Mouse (Mus musculus) neural tube, embryonic 14.5 days (tissue): ENCODE measurements around the gene Sipa1l3. TPM values are rescaled to one million over a fixed set of nuclear protein-coding genes. Genes with fewer than 3 reads are reported as not detected.

Experiments used
- ATAC-seq: fragments of 200-750 bp; cut with Nextera tagmentation; 2 replicates; pipeline ENCODE4 v1.8.0; 2017; ENCODE audit warnings: low read depth, mild to moderate bottlenecking, moderate TSS enrichment, moderate library complexity
- H3K27ac ChIP-seq: fragments of 300-500 bp; sonication (generic); 2 replicates; pipeline ENCODE4 v1.5.1; 2014; ENCODE audit warnings: low read depth, mild to moderate bottlenecking, control low read depth, low read length, moderate library complexity, mixed read lengths
- H3K27me3 ChIP-seq: fragments of 300-500 bp; sonication (generic); 2 replicates; pipeline ENCODE4 v1.6.1; 2014; ENCODE audit warnings: low read length; ENCODE audit not compliant: control insufficient read depth, insufficient read depth
- H3K36me3 ChIP-seq: fragments of 300-500 bp; sonication (generic); 2 replicates; pipeline ENCODE4 v1.6.1; 2014; ENCODE audit warnings: low read length, mixed read lengths; ENCODE audit not compliant: control insufficient read depth, insufficient read depth
- H3K4me1 ChIP-seq: fragments of 300-500 bp; sonication (generic); 2 replicates; pipeline ENCODE4 v1.6.1; 2014; ENCODE audit warnings: low read length; ENCODE audit not compliant: control insufficient read depth, insufficient read depth
- H3K4me2 ChIP-seq: fragments of 300-500 bp; sonication (generic); 2 replicates; pipeline ENCODE4 v1.6.1; 2014; ENCODE audit warnings: mild to moderate bottlenecking, low read depth, low read length, control low read depth
- H3K4me3 ChIP-seq: fragments of 300-500 bp; sonication (generic); 2 replicates; pipeline ENCODE4 v1.5.1; 2014; ENCODE audit warnings: low read depth, low read length, control low read depth, mixed read lengths
- H3K9ac ChIP-seq: fragments of 300-500 bp; sonication (generic); replicated peaks from 2 replicates; pipeline ENCODE4 v1.6.1; 2014; ENCODE audit warnings: low read depth, mild to moderate bottlenecking, control low read depth, low read length, mixed read lengths
- H3K9me3 ChIP-seq: fragments of 300-500 bp; sonication (generic); 2 replicates; pipeline ENCODE4 v1.6.1; 2016; ENCODE audit warnings: low read length; ENCODE audit not compliant: control insufficient read depth
- WGBS: fragments of 180-500 bp; shearing (Covaris S2); extraction: QIAGEN DNeasy Blood & Tissue Kit; methylation state at CpG from one replicate; pipeline ENCODE4 v1.1.7; 2014; 5-methylcytosine and 5-hydroxymethylcytosine counted together
- polyA plus RNA-seq: library from polyadenylated mRNA; unstranded; fragments of >200 nt; fragmentation: Nextera tagmentation; extraction: Ambion mirVana; gene quantifications from 2 replicates; pipeline ENCODE4 v1.2.1, GENCODE M21; 2014

The Sipa1l3 gene
- polyA plus RNA-seq, 1 experiment from 2014 or later: 22.1 TPM

DNA sequence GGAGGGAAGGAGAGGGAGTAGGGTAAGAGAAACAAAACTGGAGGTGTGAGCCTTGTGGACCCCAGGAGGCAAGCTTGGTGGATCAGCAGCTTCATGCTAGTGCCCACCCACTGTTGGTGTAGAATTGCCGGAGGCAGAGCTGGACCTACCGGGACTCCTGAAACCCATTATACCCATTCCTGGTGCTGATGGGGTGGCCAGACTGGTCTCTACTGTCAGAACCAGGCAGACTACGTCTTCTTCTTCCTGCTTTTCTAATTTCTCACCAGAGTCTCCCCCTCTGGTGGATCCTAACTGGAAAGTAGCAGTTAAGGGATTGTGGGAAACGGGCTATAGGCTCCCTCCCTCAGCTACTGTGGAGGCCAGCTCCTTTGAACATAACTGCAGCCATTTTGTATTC, 23.2 kb upstream of the Sipa1l3 start:
- H3K36me3 ChIP-seq: no peaks in the 10 kb centered on the region
- no peak overlapping the region for H3K4me2 ChIP-seq
- no peaks in the 10 kb centered on the region for H3K27me3 ChIP-seq
- ATAC-seq: no peak
- no peak overlapping the region for H3K27ac ChIP-seq
- no peak overlapping the region for H3K4me3 ChIP-seq
- WGBS: 82% methylated on average over 4 of the region's 4 CpGs
- no peak overlapping the region for H3K9ac ChIP-seq
- no peaks in the 10 kb centered on the region for H3K9me3 ChIP-seq
- H3K4me1 ChIP-seq: no peaks in the 10 kb centered on the region

DNA sequence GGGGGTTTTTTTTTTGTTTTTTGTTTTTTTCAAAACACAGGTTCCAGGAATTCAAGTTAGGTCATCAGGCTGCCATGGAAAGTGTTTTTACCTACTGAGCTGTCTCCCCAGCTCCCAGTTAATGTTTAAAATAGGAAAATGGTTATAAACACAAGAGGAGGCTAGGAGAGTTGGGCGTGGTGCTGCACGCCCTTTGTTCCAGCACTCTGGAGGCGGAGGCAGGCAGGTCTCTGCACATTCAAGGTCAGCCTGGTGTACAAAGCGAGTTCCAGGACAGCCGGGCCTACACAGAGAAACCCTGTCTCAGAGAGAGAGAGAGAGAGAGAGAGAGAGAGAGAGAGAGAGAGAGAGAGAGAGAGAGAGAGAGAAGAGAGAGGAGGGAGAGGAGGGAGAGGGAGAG, 22.7 kb upstream of the Sipa1l3 start:
- H3K27ac ChIP-seq: no peak overlapping the region
- H3K27me3 ChIP-seq: no peaks in the 10 kb centered on the region; the same call in 1 of the 2 replicates
- no peaks in the 10 kb centered on the region for H3K4me1 ChIP-seq
- 95% methylated on average over 5 of the region's 5 CpGs for WGBS
- no peaks in the 10 kb centered on the region for H3K9me3 ChIP-seq
- no peak overlapping the region for H3K4me2 ChIP-seq
- H3K36me3 ChIP-seq: no peaks in the 10 kb centered on the region
- H3K9ac ChIP-seq: no peak overlapping the region
- ATAC-seq: no peak
- H3K4me3 ChIP-seq: no peak overlapping the region

DNA sequence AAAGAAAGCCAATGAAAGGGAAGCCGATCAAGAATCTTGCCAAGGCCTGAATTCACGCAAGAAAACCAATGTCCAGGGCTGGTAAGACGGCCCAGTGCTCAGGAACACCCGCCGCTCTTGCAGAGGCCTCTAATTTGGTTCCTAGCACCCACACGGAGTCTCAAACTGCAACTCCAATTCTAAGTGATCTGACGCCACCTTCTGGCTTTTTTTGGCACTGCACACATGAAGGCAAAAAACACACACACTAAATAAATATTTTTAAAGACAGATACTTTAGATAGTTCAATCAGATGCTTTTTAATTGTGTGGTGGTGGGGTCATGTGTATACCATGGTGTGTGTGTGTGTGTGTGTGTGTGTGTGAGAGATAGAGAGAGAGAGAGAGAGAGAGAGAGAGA, 22.2 kb upstream of the Sipa1l3 start:
- Histone ChIP-seq H3K36me3 (no peaks in the 10 kb centered on the region), H3K4me1 (no peaks in the 10 kb centered on the region), H3K4me2 (no peak overlapping the region), H3K9ac (no peak overlapping the region), H3K27ac (no peak overlapping the region), H3K9me3 (no peaks in the 10 kb centered on the region), H3K4me3 (no peak overlapping the region), H3K27me3 (no peaks in the 10 kb centered on the region; the same call in 1 of the 2 replicates)
- WGBS: 91% methylated on average over 7 of the region's 7 CpGs
- no peak for ATAC-seq

DNA sequence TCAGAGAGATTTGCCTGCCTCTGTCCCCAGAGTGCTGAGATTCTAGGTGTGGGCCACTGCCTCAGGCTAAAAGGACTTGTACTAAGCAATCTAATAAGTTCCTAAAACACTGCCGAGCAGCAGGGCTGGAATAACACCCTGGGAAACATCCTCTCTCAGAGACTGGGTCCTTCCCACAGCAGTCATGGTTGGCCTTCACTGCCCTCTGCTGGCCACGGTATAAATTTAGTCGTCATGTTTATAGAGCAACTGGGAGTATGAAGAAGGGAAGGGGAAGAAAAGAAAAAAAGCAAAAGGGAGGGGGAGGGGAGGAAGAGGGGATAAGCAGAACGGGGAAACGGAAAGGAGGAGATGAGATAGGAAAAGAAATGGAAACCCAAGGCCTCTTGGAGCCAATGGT, 5.3 kb upstream of the Sipa1l3 start:
- H3K4me1 ChIP-seq: no peaks in the 10 kb centered on the region
- H3K9ac ChIP-seq: no peak overlapping the region
- H3K27me3 ChIP-seq: no peaks in the 10 kb centered on the region
- H3K36me3 ChIP-seq: no peaks in the 10 kb centered on the region
- 5% methylated on average over 5 of the region's 5 CpGs for WGBS
- H3K4me3 ChIP-seq: no peak overlapping the region
- no peaks in the 10 kb centered on the region for H3K9me3 ChIP-seq
- no peak overlapping the region for H3K27ac ChIP-seq
- H3K4me2 ChIP-seq: no peak overlapping the region
- no peak for ATAC-seq

DNA sequence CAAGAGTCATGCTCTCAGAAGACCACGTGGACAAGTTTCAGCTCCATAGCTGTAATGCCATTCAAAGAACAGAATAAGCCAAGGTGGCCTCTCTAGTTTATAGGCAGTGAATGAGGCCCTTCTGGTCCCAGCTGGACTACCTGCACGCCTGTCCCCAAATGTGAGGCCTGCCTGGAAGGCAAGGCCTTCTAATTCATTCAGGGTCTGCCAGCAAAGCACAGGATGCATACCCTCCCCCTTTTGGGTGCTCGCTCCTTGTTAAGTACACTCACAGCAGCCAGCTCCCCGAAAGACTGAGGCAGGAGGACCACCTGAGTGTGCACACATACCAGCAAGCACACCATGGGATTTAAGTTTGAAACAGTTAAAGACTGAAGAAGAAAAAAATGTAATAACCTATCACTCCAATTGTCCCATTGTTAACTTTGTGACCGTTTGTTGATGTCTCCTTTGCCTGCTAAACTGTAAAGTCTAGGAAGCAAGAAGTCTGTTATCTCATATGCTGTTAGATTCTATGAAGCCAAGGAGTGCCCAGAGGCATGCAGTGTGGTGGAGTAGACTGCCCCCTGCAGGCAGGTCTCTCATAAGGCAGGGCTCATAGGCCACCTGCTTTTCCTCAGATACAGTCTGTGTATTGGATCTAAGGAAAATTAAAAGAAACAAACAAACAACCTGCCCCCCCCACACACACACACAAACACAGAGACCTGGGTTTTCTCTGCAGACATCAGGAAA, 3.6 kb upstream of the Sipa1l3 start:
- H3K9me3 ChIP-seq: no peaks in the 10 kb centered on the region
- no peak for ATAC-seq
- H3K4me2 ChIP-seq: no peak overlapping the region
- H3K27ac ChIP-seq: no peak overlapping the region
- peaks cover 3% of the 10 kb centered on the region; the same call in 1 of the 2 replicates for H3K4me1 ChIP-seq
- H3K27me3 ChIP-seq: no peaks in the 10 kb centered on the region
- H3K4me3 ChIP-seq: no peak overlapping the region
- no peaks in the 10 kb centered on the region for H3K36me3 ChIP-seq
- WGBS: 61% methylated on average over 5 of the region's 5 CpGs
- no peak overlapping the region for H3K9ac ChIP-seq

DNA sequence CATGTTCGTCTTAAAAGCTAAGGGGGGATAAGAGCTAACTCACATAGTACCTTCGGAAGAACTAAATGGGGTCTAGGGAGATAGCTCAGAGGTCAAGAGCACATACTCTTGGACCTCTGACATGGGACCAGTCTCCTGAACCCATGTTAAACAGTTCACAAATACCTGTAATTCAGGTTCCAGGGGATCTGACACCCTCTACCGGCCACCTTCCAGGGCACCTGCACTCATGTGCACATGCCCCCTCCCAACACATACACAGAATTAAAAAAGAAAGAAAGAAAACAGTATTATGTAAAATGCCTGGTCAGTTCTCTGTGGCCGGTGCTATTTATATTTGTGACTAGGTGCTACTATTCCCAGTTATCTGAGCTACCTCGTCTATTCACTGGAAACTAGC, 2.9 kb upstream of the Sipa1l3 start:
- 79% methylated on average over 5 of the region's 5 CpGs for WGBS
- Histone ChIP-seq H3K36me3 (no peaks in the 10 kb centered on the region), H3K9me3 (no peaks in the 10 kb centered on the region), H3K4me2 (no peak overlapping the region), H3K27me3 (no peaks in the 10 kb centered on the region), H3K4me3 (no peak overlapping the region), H3K4me1 (peaks cover 8% of the 10 kb centered on the region; the same call in 1 of the 2 replicates), H3K9ac (no peak overlapping the region), H3K27ac (no peak overlapping the region)
- ATAC-seq: no peak

DNA sequence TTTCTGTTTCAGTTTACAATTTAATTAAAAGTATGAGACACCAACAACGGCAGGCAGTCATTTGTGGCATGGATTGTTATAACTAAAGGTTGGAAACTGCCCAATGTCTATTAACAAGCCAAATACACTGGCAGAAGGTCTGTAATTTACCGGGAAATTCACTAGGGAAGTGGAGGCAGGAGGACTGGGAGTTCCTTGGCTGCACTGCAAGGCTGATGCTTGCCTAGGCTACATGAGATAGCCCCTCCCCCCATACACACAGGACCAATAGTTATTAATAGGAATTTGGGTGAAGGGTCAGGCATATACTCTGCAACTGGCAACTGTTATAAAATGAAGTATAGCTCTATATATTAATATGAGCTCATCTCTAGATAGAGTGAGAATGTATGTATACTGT, 2.4 kb upstream of the Sipa1l3 start:
- H3K4me1 ChIP-seq: peaks cover 11% of the 10 kb centered on the region; the same call in 1 of the 2 replicates
- no peak overlapping the region for H3K4me3 ChIP-seq
- H3K4me2 ChIP-seq: no peak overlapping the region
- 64% methylated on average over 2 of the region's 2 CpGs for WGBS
- H3K27ac ChIP-seq: no peak overlapping the region
- no peak overlapping the region for H3K9ac ChIP-seq
- H3K27me3 ChIP-seq: no peaks in the 10 kb centered on the region
- no peaks in the 10 kb centered on the region for H3K9me3 ChIP-seq
- ATAC-seq: no peak
- no peaks in the 10 kb centered on the region for H3K36me3 ChIP-seq

DNA sequence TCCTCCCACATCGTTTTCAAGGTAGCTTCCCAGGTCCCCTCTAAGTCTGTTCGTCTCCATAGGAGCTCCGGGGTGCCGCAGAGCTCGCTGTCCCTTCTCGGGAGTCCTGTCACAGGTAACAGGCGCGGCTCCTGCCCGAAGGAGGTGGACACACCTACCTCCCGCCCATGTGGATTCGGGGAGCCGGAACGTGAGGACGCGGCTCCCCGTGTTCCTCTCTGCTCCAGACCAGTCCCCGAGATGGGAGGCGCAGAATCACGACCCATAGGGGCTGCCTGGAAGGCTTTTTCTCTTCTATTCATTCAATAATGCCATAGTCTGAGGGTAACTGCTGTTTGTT, 740 bp upstream of the Sipa1l3 start:
- H3K27ac ChIP-seq: peak overlapping the region; percentile 75
- H3K36me3 ChIP-seq: no peaks in the 10 kb centered on the region
- H3K4me2 ChIP-seq: peak overlapping the region; percentile 79
- whole genome bisulfite sequencing: under 1% methylated on average over 19 of the region's 19 CpGs
- peak overlapping the region; percentile 95 for H3K4me3 ChIP-seq
- ATAC-seq: no peak; the same call in 1 of the 2 replicates
- H3K27me3 ChIP-seq: no peaks in the 10 kb centered on the region
- H3K9me3 ChIP-seq: no peaks in the 10 kb centered on the region
- H3K4me1 ChIP-seq: peaks cover 11% of the 10 kb centered on the region; the same call in 1 of the 2 replicates
- peak overlapping the region; percentile 61 for H3K9ac ChIP-seq

DNA sequence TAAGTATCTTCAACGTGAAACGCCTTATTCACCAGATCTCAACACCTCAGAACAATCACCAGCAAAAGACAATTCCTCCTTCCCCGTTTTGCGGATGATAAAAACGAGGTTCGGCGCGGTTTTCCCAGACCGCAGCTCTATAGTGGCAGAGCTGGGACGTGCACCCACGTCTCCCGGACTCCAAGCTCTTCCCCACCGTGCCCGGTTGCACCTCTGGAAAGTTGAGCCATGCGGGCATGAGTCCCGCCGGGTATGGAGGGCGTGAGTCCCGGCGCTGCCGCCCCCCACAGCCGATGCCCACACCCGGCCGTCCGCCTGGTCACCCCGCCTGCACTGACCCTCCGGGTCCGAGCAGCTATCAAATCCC, 404 bp downstream of the Sipa1l3 start:
- Histone ChIP-seq H3K4me2 (peak overlapping the region; percentile 79), H3K9ac (peak overlapping the region; percentile 61), H3K27me3 (no peaks in the 10 kb centered on the region), H3K4me1 (peaks cover 11% of the 10 kb centered on the region; the same call in 1 of the 2 replicates), H3K9me3 (no peaks in the 10 kb centered on the region), H3K36me3 (no peaks in the 10 kb centered on the region), H3K4me3 (peak overlapping the region; percentile 95), H3K27ac (peak overlapping the region; percentile 75)
- peak; percentile 50 for ATAC-seq
- under 1% methylated on average over 27 of the region's 28 CpGs for WGBS
